Mouse (Mus musculus): Measurements from ENCODE around the gene Odr4. TPM values are rescaled to one million over a fixed set of nuclear protein-coding genes. Genes with fewer than 3 reads are reported as not detected.

Gene Odr4
- polyA plus RNA-seq, 1 experiment from 2014 or later = 46.3 TPM

DNA sequence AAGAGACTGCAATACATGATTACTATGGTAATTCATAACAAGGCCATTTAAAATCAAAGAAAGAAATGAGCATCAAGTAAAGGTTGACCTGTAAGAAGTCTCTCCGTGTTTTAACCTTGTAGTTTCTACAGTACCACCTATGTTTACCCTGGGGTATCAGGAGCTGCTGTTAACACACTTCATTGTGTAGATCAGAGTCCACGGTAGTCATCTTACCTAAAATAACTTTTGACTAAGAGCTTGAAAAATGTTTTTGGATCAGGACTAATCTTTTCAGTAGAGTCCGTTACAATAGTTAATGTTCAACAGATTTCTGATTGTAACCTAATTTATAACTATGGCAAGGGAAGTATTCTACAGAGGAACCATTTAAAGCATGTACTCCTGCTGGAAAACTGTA lies 11.7 kb upstream of the Odr4 start:
- ATAC-seq = no peak
- no peaks in the 10 kb centered on the region for H3K4me1 ChIP-seq (replicated peaks; ENCODE audit: control insufficient read depth, insufficient read depth, low read length)
- no peak overlapping the region for H3K4me3 ChIP-seq (replicated peaks; ENCODE audit: low read length)
- H3K9me3 ChIP-seq (ENCODE audit: control insufficient read depth, low read length) = no peaks in the 10 kb centered on the region
- 96% methylated on average over 3 of the region's 3 CpGs for WGBS
- no peak overlapping the region for H3K4me2 ChIP-seq (ENCODE audit: low read length)
- H3K27me3 ChIP-seq (replicated peaks; ENCODE audit: control insufficient read depth, insufficient read depth, low read length) = no peaks in the 10 kb centered on the region
- H3K9ac ChIP-seq (replicated peaks; ENCODE audit: low read depth, low read length) = no peak overlapping the region
- H3K36me3 ChIP-seq (ENCODE audit: control insufficient read depth, insufficient read depth) = peaks cover 34% of the 10 kb centered on the region
- no peak overlapping the region for H3K27ac ChIP-seq (ENCODE audit: low read length)

DNA sequence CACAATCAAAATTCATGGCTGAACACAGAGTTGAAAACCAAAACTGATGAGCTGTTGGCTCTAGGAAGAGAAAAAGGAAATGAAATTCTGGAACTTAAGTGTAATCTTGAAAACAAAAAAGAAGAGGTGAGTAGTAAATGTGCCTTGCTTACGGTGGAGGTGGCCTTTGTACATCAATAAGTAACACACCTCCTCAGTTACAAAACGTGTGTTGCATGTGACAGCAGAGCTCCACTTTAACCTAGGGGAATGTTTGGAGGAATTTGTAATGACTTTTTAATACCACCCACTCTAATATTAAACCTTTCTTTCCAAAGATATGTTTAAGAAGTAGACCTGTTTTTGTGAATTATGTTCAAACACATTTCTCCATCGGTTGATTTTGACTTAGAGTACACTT lies 11.0 kb upstream of the Odr4 start:
- H3K4me2 ChIP-seq (ENCODE audit: low read length) = no peak overlapping the region
- no peaks in the 10 kb centered on the region for H3K4me1 ChIP-seq (replicated peaks; ENCODE audit: control insufficient read depth, insufficient read depth, low read length)
- no peaks in the 10 kb centered on the region for H3K9me3 ChIP-seq (ENCODE audit: control insufficient read depth, low read length)
- no peak overlapping the region for H3K27ac ChIP-seq (ENCODE audit: low read length)
- 92% methylated on average over 3 of the region's 3 CpGs for WGBS
- peaks cover 33% of the 10 kb centered on the region for H3K36me3 ChIP-seq (ENCODE audit: control insufficient read depth, insufficient read depth)
- no peaks in the 10 kb centered on the region for H3K27me3 ChIP-seq (replicated peaks; ENCODE audit: control insufficient read depth, insufficient read depth, low read length)
- no peak for ATAC-seq
- H3K4me3 ChIP-seq (replicated peaks; ENCODE audit: low read length) = no peak overlapping the region
- no peak overlapping the region for H3K9ac ChIP-seq (replicated peaks; ENCODE audit: low read depth, low read length)

DNA sequence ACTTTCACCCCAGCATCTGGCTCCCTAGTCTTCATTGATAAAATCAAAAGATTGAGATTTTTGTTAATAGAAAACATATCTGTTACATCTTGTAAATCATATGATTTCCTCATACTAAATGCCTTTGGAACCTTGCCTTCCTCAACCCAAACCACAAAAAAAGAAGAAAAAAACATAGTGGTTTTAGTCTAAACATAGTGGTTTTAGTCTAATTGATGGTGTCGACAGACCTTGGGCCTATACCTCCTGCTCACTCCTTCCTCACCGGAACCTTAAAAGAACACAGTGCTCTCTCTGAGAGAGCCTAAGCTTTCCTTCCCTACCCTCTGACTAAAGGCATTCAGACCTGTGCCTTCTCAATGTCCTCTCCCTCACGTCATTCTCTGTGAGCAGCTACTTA lies 3.1 kb upstream of the Odr4 start:
- H3K36me3 ChIP-seq (ENCODE audit: control insufficient read depth, insufficient read depth) = peaks cover 17% of the 10 kb centered on the region
- no peak overlapping the region for H3K4me3 ChIP-seq (replicated peaks; ENCODE audit: low read length)
- no peaks in the 10 kb centered on the region for H3K27me3 ChIP-seq (replicated peaks; ENCODE audit: control insufficient read depth, insufficient read depth, low read length)
- H3K27ac ChIP-seq (ENCODE audit: low read length) = no peak overlapping the region
- H3K4me1 ChIP-seq (replicated peaks; ENCODE audit: control insufficient read depth, insufficient read depth, low read length) = peaks cover 12% of the 10 kb centered on the region
- no peak for ATAC-seq
- WGBS = 92% methylated on average over 3 of the region's 3 CpGs
- no peaks in the 10 kb centered on the region for H3K9me3 ChIP-seq (ENCODE audit: control insufficient read depth, low read length)
- H3K9ac ChIP-seq (replicated peaks; ENCODE audit: low read depth, low read length) = no peak overlapping the region
- no peak overlapping the region for H3K4me2 ChIP-seq (ENCODE audit: low read length)

DNA sequence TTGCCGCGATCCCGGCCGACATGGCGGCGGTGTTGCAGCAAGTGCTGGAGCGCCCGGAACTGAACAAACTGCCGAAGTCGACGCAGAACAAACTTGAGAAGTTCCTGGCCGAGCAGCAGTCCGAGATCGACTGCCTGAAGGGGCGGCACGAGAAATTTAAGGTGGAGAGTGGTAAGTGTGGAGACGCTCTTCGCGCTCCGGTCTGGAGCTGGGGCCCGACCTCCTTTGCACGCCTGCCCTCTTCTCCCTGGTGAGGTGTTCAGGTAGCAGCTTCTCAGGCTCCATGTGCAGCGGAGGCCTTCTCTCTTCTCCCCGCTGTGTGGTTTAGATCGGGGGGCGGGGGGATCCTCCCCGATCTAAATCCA lies 590 bp upstream of the Odr4 start:
- H3K9ac ChIP-seq (replicated peaks; ENCODE audit: low read depth, low read length) = peak overlapping the region; percentile 61
- H3K4me2 ChIP-seq (ENCODE audit: low read length) = peak overlapping the region; percentile 79
- peaks cover 9% of the 10 kb centered on the region for H3K36me3 ChIP-seq (ENCODE audit: control insufficient read depth, insufficient read depth)
- no peaks in the 10 kb centered on the region for H3K27me3 ChIP-seq (replicated peaks; ENCODE audit: control insufficient read depth, insufficient read depth, low read length)
- H3K4me3 ChIP-seq (replicated peaks; ENCODE audit: low read length) = peak overlapping the region; percentile 54
- H3K27ac ChIP-seq (ENCODE audit: low read length) = peak overlapping the region; percentile 83
- H3K4me1 ChIP-seq (replicated peaks; ENCODE audit: control insufficient read depth, insufficient read depth, low read length) = peaks cover 12% of the 10 kb centered on the region
- no peaks in the 10 kb centered on the region for H3K9me3 ChIP-seq (ENCODE audit: control insufficient read depth, low read length)
- no peak for ATAC-seq
- 0% methylated on average over 27 of the region's 27 CpGs for WGBS

DNA sequence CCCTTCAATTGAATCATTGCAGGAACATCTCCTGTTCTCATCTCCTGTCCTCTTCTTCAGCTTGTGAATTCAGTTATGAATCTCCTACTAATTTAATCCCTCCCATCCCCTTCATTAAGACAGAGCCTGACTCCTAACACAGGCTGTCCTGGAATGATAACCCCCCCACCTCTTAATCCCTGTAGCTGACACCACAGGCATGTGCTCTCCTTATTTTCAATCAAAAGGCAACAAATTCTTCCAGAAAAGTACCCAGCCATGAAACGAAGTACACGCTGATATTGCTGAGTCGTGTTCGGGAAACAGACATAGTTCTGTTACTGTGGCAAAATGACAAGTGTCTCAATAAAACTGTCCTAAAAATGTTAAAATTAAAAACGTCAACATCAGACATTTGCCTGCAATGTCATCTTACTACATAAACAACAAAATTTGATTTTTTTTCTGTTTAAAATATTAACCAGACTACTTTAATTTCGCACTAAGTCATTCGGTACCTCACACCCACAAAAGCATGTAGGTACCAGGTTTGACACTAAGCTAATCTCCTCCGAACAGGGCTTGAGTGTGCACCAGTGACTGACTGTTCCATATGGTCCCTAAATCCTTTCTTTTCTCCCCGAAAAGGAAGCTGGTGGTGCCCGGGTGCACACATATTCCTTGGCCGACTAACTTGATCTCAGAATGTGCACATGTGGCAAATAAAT lies 796 bp downstream of the Odr4 start:
- peak; percentile 18 for ATAC-seq
- H3K4me1 ChIP-seq (replicated peaks; ENCODE audit: control insufficient read depth, insufficient read depth, low read length) = peaks cover 12% of the 10 kb centered on the region
- peaks cover 9% of the 10 kb centered on the region; the same call in 1 of the 2 replicates for H3K36me3 ChIP-seq (ENCODE audit: control insufficient read depth, insufficient read depth)
- peak overlapping the region; percentile 86 for H3K9ac ChIP-seq (replicated peaks; ENCODE audit: low read depth, low read length)
- peak overlapping the region; percentile 67 for H3K4me2 ChIP-seq (ENCODE audit: low read length)
- H3K9me3 ChIP-seq (ENCODE audit: control insufficient read depth, low read length) = no peaks in the 10 kb centered on the region
- 25% methylated on average over 11 of the region's 11 CpGs for WGBS
- H3K4me3 ChIP-seq (replicated peaks; ENCODE audit: low read length) = peak overlapping the region; percentile 54
- H3K27ac ChIP-seq (ENCODE audit: low read length) = peak overlapping the region; percentile 98
- no peaks in the 10 kb centered on the region for H3K27me3 ChIP-seq (replicated peaks; ENCODE audit: control insufficient read depth, insufficient read depth, low read length)

DNA sequence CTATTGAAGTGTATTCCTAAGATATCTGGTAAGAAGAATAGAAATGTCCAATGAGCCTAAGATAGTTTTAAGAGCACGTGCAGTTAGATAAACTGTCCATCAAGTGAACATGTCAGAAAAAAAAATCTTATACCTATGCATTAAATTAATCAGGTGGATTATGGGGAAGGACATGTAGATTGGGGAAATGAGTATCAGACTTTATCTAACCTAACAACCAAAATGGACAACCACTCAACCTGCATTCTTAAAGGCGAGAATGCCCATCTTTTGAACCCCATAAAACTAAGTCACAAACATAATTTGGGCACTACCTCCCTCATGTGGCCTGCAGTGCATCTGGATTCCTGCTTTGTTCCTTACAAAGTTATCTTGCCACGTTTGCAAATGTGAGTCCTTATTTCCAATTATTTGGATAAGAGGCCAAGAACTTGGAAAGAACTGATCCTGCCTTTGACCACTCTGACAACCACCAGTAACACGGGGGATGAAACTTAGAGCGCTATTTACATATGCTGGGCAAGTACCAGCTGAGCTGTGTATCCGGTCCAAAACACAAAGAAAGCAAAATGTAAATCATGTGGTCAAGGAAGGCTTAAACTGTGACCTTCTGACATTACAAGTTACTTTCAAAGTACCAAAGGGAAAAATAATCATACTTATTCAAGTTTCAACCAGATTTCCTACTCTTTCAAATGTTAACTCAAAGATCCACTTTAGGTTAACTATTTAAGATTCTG lies 3.3 kb downstream of the Odr4 start:
- H3K27me3 ChIP-seq (replicated peaks; ENCODE audit: control insufficient read depth, insufficient read depth, low read length) = no peaks in the 10 kb centered on the region
- ATAC-seq = no peak
- no peak overlapping the region for H3K4me3 ChIP-seq (replicated peaks; ENCODE audit: low read length)
- 93% methylated on average over 6 of the region's 6 CpGs for WGBS
- no peak overlapping the region for H3K9ac ChIP-seq (replicated peaks; ENCODE audit: low read depth, low read length)
- no peak overlapping the region for H3K4me2 ChIP-seq (ENCODE audit: low read length)
- H3K27ac ChIP-seq (ENCODE audit: low read length) = no peak overlapping the region
- peaks cover 10% of the 10 kb centered on the region for H3K4me1 ChIP-seq (replicated peaks; ENCODE audit: control insufficient read depth, insufficient read depth, low read length)
- peaks cover 15% of the 10 kb centered on the region; the same call in 1 of the 2 replicates for H3K36me3 ChIP-seq (ENCODE audit: control insufficient read depth, insufficient read depth)
- no peaks in the 10 kb centered on the region for H3K9me3 ChIP-seq (ENCODE audit: control insufficient read depth, low read length)

DNA sequence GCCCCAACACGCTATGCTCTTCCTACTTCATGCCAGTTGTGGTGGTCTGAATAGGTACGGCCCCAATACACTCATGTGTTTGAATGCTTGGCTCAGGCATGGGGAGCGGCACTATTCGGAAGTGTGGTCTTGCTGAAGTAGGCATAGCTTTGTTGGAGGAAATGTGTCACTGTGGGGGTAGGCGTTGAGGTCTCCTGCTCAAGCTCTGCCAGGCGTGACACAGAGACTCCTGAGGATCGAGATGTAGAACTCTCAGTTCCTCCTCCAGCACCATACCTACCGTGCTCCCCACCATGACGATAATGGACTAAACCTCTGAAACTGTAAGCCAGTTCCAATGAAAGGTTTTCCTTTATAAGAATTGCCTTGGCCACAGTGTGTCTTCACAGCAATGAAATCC lies 5.3 kb downstream of the Odr4 start:
- no peak for ATAC-seq
- Histone ChIP-seq H3K9ac (replicated peaks; ENCODE audit: low read depth, low read length) (no peak overlapping the region), H3K4me1 (replicated peaks; ENCODE audit: control insufficient read depth, insufficient read depth, low read length) (peaks cover 4% of the 10 kb centered on the region), H3K4me2 (ENCODE audit: low read length) (no peak overlapping the region), H3K27ac (ENCODE audit: low read length) (no peak overlapping the region), H3K36me3 (ENCODE audit: control insufficient read depth, insufficient read depth) (peaks cover 20% of the 10 kb centered on the region), H3K27me3 (replicated peaks; ENCODE audit: control insufficient read depth, insufficient read depth, low read length) (no peaks in the 10 kb centered on the region), H3K9me3 (ENCODE audit: control insufficient read depth, low read length) (no peaks in the 10 kb centered on the region), H3K4me3 (replicated peaks; ENCODE audit: low read length) (no peak overlapping the region)
- 96% methylated on average over 9 of the region's 9 CpGs for WGBS

DNA sequence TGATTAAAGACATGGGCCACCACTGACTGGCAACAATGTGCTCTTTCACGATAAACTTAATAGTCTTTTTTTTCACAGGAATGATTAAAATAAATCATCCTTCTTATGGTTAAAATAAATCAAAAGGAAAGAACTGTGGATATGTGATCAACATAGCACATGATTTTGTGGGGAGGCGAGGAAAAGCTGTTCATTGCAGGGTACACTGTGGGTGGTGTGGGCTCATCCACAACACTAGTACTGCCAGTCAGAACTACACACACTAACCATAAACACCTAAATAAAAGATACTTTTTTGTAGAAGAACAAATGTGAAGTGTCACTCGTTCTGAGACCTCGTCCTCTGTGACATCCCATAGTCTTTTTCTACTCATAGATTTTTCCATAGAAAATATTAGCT lies 8.7 kb downstream of the Odr4 start:
- no peak for ATAC-seq
- Histone ChIP-seq H3K27me3 (replicated peaks; ENCODE audit: control insufficient read depth, insufficient read depth, low read length) (no peaks in the 10 kb centered on the region), H3K4me3 (replicated peaks; ENCODE audit: low read length) (no peak overlapping the region), H3K36me3 (ENCODE audit: control insufficient read depth, insufficient read depth) (peaks cover 20% of the 10 kb centered on the region), H3K27ac (ENCODE audit: low read length) (no peak overlapping the region), H3K9me3 (ENCODE audit: control insufficient read depth, low read length) (no peaks in the 10 kb centered on the region), H3K4me1 (replicated peaks; ENCODE audit: control insufficient read depth, insufficient read depth, low read length) (no peaks in the 10 kb centered on the region), H3K4me2 (ENCODE audit: low read length) (no peak overlapping the region), H3K9ac (replicated peaks; ENCODE audit: low read depth, low read length) (no peak overlapping the region)
- WGBS = 96% methylated on average over 4 of the region's 4 CpGs

DNA sequence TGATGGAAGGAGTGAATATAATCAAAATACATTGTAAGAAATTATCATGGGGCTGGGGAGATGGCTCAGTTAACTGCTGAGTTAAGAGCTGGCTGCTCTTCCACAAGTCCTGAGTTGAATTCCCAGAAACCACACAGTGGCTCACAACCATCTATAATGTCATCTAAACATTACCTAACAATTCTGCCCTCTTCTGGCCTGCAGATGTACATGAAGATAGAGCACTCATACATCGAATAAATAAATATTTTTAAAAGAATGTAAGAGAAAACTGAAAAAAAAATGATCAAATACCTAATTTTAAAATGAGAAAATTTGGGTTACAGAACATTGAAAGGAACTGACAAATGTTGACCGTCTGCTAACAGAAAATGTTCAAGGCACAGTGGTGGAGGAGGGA lies 18.6 kb downstream of the Odr4 start:
- Histone ChIP-seq H3K27me3 (replicated peaks; ENCODE audit: control insufficient read depth, insufficient read depth, low read length) (no peaks in the 10 kb centered on the region), H3K9ac (replicated peaks; ENCODE audit: low read depth, low read length) (no peak overlapping the region), H3K4me3 (replicated peaks; ENCODE audit: low read length) (no peak overlapping the region), H3K36me3 (ENCODE audit: control insufficient read depth, insufficient read depth) (peaks cover 9% of the 10 kb centered on the region), H3K27ac (ENCODE audit: low read length) (no peak overlapping the region), H3K4me2 (ENCODE audit: low read length) (no peak overlapping the region), H3K4me1 (replicated peaks; ENCODE audit: control insufficient read depth, insufficient read depth, low read length) (no peaks in the 10 kb centered on the region), H3K9me3 (ENCODE audit: control insufficient read depth, low read length) (no peaks in the 10 kb centered on the region)
- 92% methylated on average over 2 of the region's 2 CpGs for WGBS
- no peak for ATAC-seq
